Mouse (Mus musculus) stomach, embryonic 15.5 days (tissue): ENCODE results near the gene Wdr25. TPM values are rescaled to one million over a fixed set of nuclear protein-coding genes. Genes with fewer than 3 reads are reported as not detected.

Experiments
- ATAC-seq: fragments of 200-750 bp; cut with Nextera tagmentation; 2 replicates; pipeline ENCODE4 v1.8.0; 2017; ENCODE audit warnings: low read depth, moderate number of reproducible peaks, moderate TSS enrichment; ENCODE audit not compliant: insufficient read depth, low FRiP score
- H3K27ac ChIP-seq: fragments of 300-500 bp; sonication (generic); 2 replicates; pipeline ENCODE4 v1.5.1; 2015; ENCODE audit warnings: mild to moderate bottlenecking, inconsistent platforms
- H3K27me3 ChIP-seq: fragments of 300-500 bp; sonication (generic); replicated peaks from 2 replicates; pipeline ENCODE4 v1.6.1; 2015; ENCODE audit warnings: inconsistent platforms
- H3K36me3 ChIP-seq: fragments of 300-500 bp; sonication (generic); 2 replicates; pipeline ENCODE4 v1.6.1; 2015; ENCODE audit warnings: inconsistent platforms
- H3K4me1 ChIP-seq: fragments of 300-500 bp; sonication (generic); 2 replicates; pipeline ENCODE4 v1.6.1; 2015; ENCODE audit warnings: inconsistent platforms
- H3K4me2 ChIP-seq: fragments of 300-500 bp; sonication (generic); 2 replicates; pipeline ENCODE4 v1.6.1; 2015; ENCODE audit warnings: mild to moderate bottlenecking, inconsistent platforms
- H3K4me3 ChIP-seq: fragments of 300-500 bp; sonication (generic); replicated peaks from 2 replicates; pipeline ENCODE4 v1.5.1; 2015; ENCODE audit warnings: inconsistent platforms
- H3K9ac ChIP-seq: fragments of 300-500 bp; sonication (generic); 2 replicates; pipeline ENCODE4 v1.6.1; 2015; ENCODE audit warnings: inconsistent platforms
- H3K9me3 ChIP-seq: fragments of 300-500 bp; sonication (generic); 2 replicates; pipeline ENCODE4 v1.6.1; 2016; ENCODE audit warnings: inconsistent platforms
- WGBS: fragments of 180-500 bp; shearing (Covaris S2); methylation state at CpG from one replicate; pipeline ENCODE4 v1.1.7; 2015; 5-methylcytosine and 5-hydroxymethylcytosine counted together
- polyA plus RNA-seq: library from polyadenylated mRNA; unstranded; fragments of >200 nt; fragmentation: Nextera tagmentation; extraction: Ambion mirVana; gene quantifications from 2 replicates; pipeline ENCODE4 v1.2.1, GENCODE M21; 2015

The Wdr25 gene
- polyA plus RNA-seq, 1 experiment from 2014 or later: 8.3 TPM

- Histone ChIP-seq H3K4me3 (0 out of 2 replicates have a peak overlapping the region, but pooled peaks have one; percentile 8), H3K36me3 (no peaks in the 10 kb centered on the region), H3K27ac (no peak overlapping the region), H3K9ac (no peak overlapping the region), H3K27me3 (no peaks in the 10 kb centered on the region), H3K4me2 (peak overlapping the region; percentile 45), H3K4me1 (no peaks in the 10 kb centered on the region), H3K9me3 (no peaks in the 10 kb centered on the region)
- WGBS: 4% methylated on average over 19 of the region's 19 CpGs
- peak; percentile 50 for ATAC-seq
Observed at GRCm38 (mm10) chr12:108994436-108995031, 101.1 kb downstream of the Wdr25 start.

- H3K4me3 ChIP-seq: no peak overlapping the region
- H3K9ac ChIP-seq: no peak overlapping the region
- no peak overlapping the region for H3K27ac ChIP-seq
- no peaks in the 10 kb centered on the region for H3K36me3 ChIP-seq
- H3K4me1 ChIP-seq: no peaks in the 10 kb centered on the region
- 78% methylated on average over 12 of the region's 12 CpGs for WGBS
- no peak overlapping the region for H3K4me2 ChIP-seq
- ATAC-seq: no peak
- no peaks in the 10 kb centered on the region for H3K9me3 ChIP-seq
- no peaks in the 10 kb centered on the region for H3K27me3 ChIP-seq
Observed at GRCm38 (mm10) chr12:108995976-108996636, 102.7 kb downstream of the Wdr25 start.

GRCm38 (mm10) chr12:108997249-108997648 is 103.8 kb downstream of the Wdr25 start:
- Histone ChIP-seq H3K27ac (no peak overlapping the region), H3K9ac (no peak overlapping the region), H3K4me1 (no peaks in the 10 kb centered on the region), H3K27me3 (no peaks in the 10 kb centered on the region), H3K4me2 (no peak overlapping the region), H3K36me3 (no peaks in the 10 kb centered on the region), H3K4me3 (no peak overlapping the region), H3K9me3 (no peaks in the 10 kb centered on the region)
- ATAC-seq: no peak
- WGBS: 88% methylated on average over 8 of the region's 8 CpGs

GRCm38 (mm10) chr12:109002978-109003377 is 109.5 kb downstream of the Wdr25 start:
- H3K27ac ChIP-seq: no peak overlapping the region
- H3K4me1 ChIP-seq: no peaks in the 10 kb centered on the region
- H3K9ac ChIP-seq: no peak overlapping the region
- H3K36me3 ChIP-seq: no peaks in the 10 kb centered on the region
- H3K9me3 ChIP-seq: no peaks in the 10 kb centered on the region
- H3K4me2 ChIP-seq: no peak overlapping the region
- 59% methylated on average over 7 of the region's 7 CpGs for WGBS
- no peak overlapping the region for H3K4me3 ChIP-seq
- H3K27me3 ChIP-seq: no peaks in the 10 kb centered on the region
- no peak for ATAC-seq

- H3K9me3 ChIP-seq: no peaks in the 10 kb centered on the region
- WGBS: 79% methylated on average over 18 of the region's 18 CpGs
- ATAC-seq: no peak
- H3K4me1 ChIP-seq: no peaks in the 10 kb centered on the region
- H3K4me3 ChIP-seq: no peak overlapping the region
- no peak overlapping the region for H3K4me2 ChIP-seq
- no peak overlapping the region for H3K9ac ChIP-seq
- H3K27me3 ChIP-seq: no peaks in the 10 kb centered on the region
- H3K36me3 ChIP-seq: no peaks in the 10 kb centered on the region
- H3K27ac ChIP-seq: no peak overlapping the region
Observed at GRCm38 (mm10) chr12:109010070-109010649, 116.7 kb downstream of the Wdr25 start.

GRCm38 (mm10) chr12:109022181-109022691 is 128.8 kb downstream of the Wdr25 start:
- no peaks in the 10 kb centered on the region for H3K4me1 ChIP-seq
- no peak overlapping the region for H3K4me2 ChIP-seq
- H3K4me3 ChIP-seq: no peak overlapping the region
- H3K27me3 ChIP-seq: no peaks in the 10 kb centered on the region
- no peak overlapping the region for H3K9ac ChIP-seq
- no peak overlapping the region for H3K27ac ChIP-seq
- 75% methylated on average over 10 of the region's 10 CpGs for WGBS
- H3K9me3 ChIP-seq: no peaks in the 10 kb centered on the region
- ATAC-seq: no peak
- H3K36me3 ChIP-seq: no peaks in the 10 kb centered on the region

GRCm38 (mm10) chr12:109022966-109023365 is 129.5 kb downstream of the Wdr25 start:
- no peak overlapping the region for H3K4me3 ChIP-seq
- H3K36me3 ChIP-seq: no peaks in the 10 kb centered on the region
- no peak for ATAC-seq
- H3K27me3 ChIP-seq: no peaks in the 10 kb centered on the region
- H3K27ac ChIP-seq: no peak overlapping the region
- H3K4me1 ChIP-seq: no peaks in the 10 kb centered on the region
- H3K9ac ChIP-seq: no peak overlapping the region
- H3K9me3 ChIP-seq: no peaks in the 10 kb centered on the region
- H3K4me2 ChIP-seq: no peak overlapping the region
- WGBS: 83% methylated on average over 5 of the region's 5 CpGs

GRCm38 (mm10) chr12:109023780-109024179 is 130.3 kb downstream of the Wdr25 start:
- H3K27ac ChIP-seq: no peak overlapping the region

GRCm38 (mm10) chr12:109037026-109037425 is 143.6 kb downstream of the Wdr25 start:
- Histone ChIP-seq H3K36me3 (no peaks in the 10 kb centered on the region), H3K4me3 (no peak overlapping the region), H3K27me3 (peaks cover 16% of the 10 kb centered on the region), H3K27ac (no peak overlapping the region), H3K9me3 (no peaks in the 10 kb centered on the region), H3K4me1 (no peaks in the 10 kb centered on the region), H3K4me2 (no peak overlapping the region), H3K9ac (no peak overlapping the region)
- no peak for ATAC-seq
- 79% methylated on average over 2 of the region's 2 CpGs for WGBS

More at GRCm38 (mm10) chr12:109023780-109024179, 130.3 kb downstream of the Wdr25 start:
- Histone ChIP-seq H3K4me3 (no peak overlapping the region), H3K4me2 (no peak overlapping the region), H3K27me3 (no peaks in the 10 kb centered on the region), H3K9me3 (no peaks in the 10 kb centered on the region), H3K36me3 (no peaks in the 10 kb centered on the region), H3K4me1 (no peaks in the 10 kb centered on the region), H3K9ac (no peak overlapping the region)
- 62% methylated on average over 9 of the region's 9 CpGs for WGBS
- no peak for ATAC-seq

GRCm38 (mm10) chr12:109038179-109038819 is 144.9 kb downstream of the Wdr25 start:
- no peaks in the 10 kb centered on the region for H3K9me3 ChIP-seq
- 55% methylated on average over 14 of the region's 14 CpGs for WGBS

GRCm38 (mm10) chr12:109039311-109039710 is 145.9 kb downstream of the Wdr25 start:
- H3K4me2 ChIP-seq: no peak overlapping the region
- no peak overlapping the region for H3K4me3 ChIP-seq
- no peaks in the 10 kb centered on the region for H3K36me3 ChIP-seq
- H3K4me1 ChIP-seq: no peaks in the 10 kb centered on the region
- peaks cover 2% of the 10 kb centered on the region; the same call in 1 of the 2 replicates for H3K27me3 ChIP-seq
- no peaks in the 10 kb centered on the region for H3K9me3 ChIP-seq
- H3K27ac ChIP-seq: no peak overlapping the region
- H3K9ac ChIP-seq: no peak overlapping the region
- 49% methylated on average over 7 of the region's 7 CpGs for whole genome bisulfite sequencing
- no peak for ATAC-seq

More at GRCm38 (mm10) chr12:109038179-109038819, 144.9 kb downstream of the Wdr25 start:
- Histone ChIP-seq H3K27me3 (peaks cover 10% of the 10 kb centered on the region; the same call in 1 of the 2 replicates), H3K4me2 (no peak overlapping the region), H3K9ac (no peak overlapping the region), H3K4me3 (no peak overlapping the region), H3K27ac (no peak overlapping the region), H3K4me1 (no peaks in the 10 kb centered on the region), H3K36me3 (no peaks in the 10 kb centered on the region)
- ATAC-seq: no peak
